Mouse (Mus musculus) limb, embryonic 11.5 days (tissue): ENCODE data around the gene Tmprss9. TPM values are rescaled to one million over a fixed set of nuclear protein-coding genes. Genes with fewer than 3 reads are reported as not detected.
A peak's percentile ranks its signal among the peaks of the same experiment; 100 is the strongest.

Experiments used
- ATAC-seq: fragments of 200-750 bp; cut with Nextera tagmentation; 2 replicates; pipeline ENCODE4 v1.8.0; 2017; ENCODE audit warnings: low read depth; ENCODE audit not compliant: insufficient number of reproducible peaks, low FRiP score, low TSS enrichment
- DNase-seq: peaks from one replicate; pipeline ENCODE4 v3.0.0-alpha.2; 2015; ENCODE audit warnings: low spot score
- H3K27ac ChIP-seq: fragments of 300-500 bp; sonication (generic); replicated peaks from 2 replicates; pipeline ENCODE4 v1.5.1; 2014; ENCODE audit warnings: low read depth, mild to moderate bottlenecking, low read length
- H3K27me3 ChIP-seq: fragments of 300-500 bp; sonication (generic); 2 replicates; pipeline ENCODE4 v1.6.1; 2014; ENCODE audit warnings: mild to moderate bottlenecking, low read length, mixed read lengths; ENCODE audit not compliant: control insufficient read depth, insufficient read depth
- H3K36me3 ChIP-seq: fragments of 300-500 bp; sonication (generic); 2 replicates; pipeline ENCODE4 v1.6.1; 2014; ENCODE audit warnings: mild to moderate bottlenecking, low read length, moderate library complexity, mixed read lengths; ENCODE audit not compliant: control insufficient read depth, insufficient read depth
- H3K4me1 ChIP-seq: fragments of 300-500 bp; sonication (generic); 2 replicates; pipeline ENCODE4 v1.6.1; 2014; ENCODE audit warnings: low read length, mixed read lengths; ENCODE audit not compliant: control insufficient read depth, insufficient read depth
- H3K4me2 ChIP-seq: fragments of 300-500 bp; sonication (generic); 2 replicates; pipeline ENCODE4 v1.6.1; 2014; ENCODE audit warnings: low read depth, mild to moderate bottlenecking, moderate library complexity; ENCODE audit not compliant: severe bottlenecking
- H3K4me3 ChIP-seq: fragments of 300-500 bp; sonication (generic); 2 replicates; pipeline ENCODE4 v1.5.1; 2014; ENCODE audit warnings: low read depth, low read length
- H3K9ac ChIP-seq: fragments of 300-500 bp; sonication (generic); 2 replicates; pipeline ENCODE4 v1.6.1; 2014; ENCODE audit warnings: mild to moderate bottlenecking, low read length
- H3K9me3 ChIP-seq: fragments of 300-500 bp; sonication (generic); 2 replicates; pipeline ENCODE4 v1.6.1; 2016; ENCODE audit warnings: low read length; ENCODE audit not compliant: control insufficient read depth
- whole genome bisulfite sequencing: fragments of 180-500 bp; shearing (Covaris S2); extraction: QIAGEN DNeasy Blood & Tissue Kit; methylation state at CpG from one replicate; pipeline ENCODE4 v1.1.7; 2014; 5-methylcytosine and 5-hydroxymethylcytosine counted together
- polyA plus RNA-seq: library from polyadenylated mRNA; unstranded; fragments of >200 nt; fragmentation: Nextera tagmentation; extraction: Ambion mirVana; gene quantifications from 2 replicates; pipeline ENCODE4 v1.2.1, GENCODE M21; 2014

Gene Tmprss9
- polyA plus RNA-seq, 1 experiment from 2014 or later = not detected

DNA sequence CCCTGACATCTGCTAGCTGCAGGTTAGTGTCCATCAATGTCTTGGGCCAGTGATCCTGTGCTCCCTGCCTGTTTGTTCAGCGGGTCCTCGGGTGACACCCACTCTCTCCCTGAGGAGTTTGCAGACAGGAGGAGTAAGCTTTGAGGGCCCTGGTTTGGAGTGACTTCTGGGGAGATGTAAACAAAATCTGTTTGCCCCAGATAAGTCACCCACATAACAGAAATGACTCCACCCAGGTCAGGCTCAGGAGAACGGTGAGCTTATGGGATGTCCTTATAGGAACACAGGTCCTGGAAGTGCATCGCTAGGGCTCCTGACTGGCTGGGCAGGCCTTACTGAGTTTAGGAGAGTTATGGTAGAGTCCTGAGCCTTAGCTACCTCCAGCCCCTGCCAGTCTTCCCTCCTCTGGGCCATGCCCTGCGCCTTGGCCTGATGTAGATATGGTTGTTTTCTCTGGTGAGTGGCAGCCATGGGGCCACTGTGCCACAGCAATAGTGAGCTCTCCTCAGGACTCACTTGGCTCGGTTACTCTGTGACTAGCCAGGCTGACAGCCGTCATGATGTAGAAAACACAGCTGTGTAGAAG, 13.2 kb upstream of the Tmprss9 start:
- Histone ChIP-seq H3K9ac (0 out of 2 replicates have a peak overlapping the region, but pooled peaks have one; percentile 3), H3K27me3 (no peaks in the 10 kb centered on the region), H3K4me1 (peaks cover 10% of the 10 kb centered on the region), H3K27ac (no peak overlapping the region), H3K36me3 (peaks cover 9% of the 10 kb centered on the region; the same call in 1 of the 2 replicates), H3K4me3 (no peak overlapping the region), H3K4me2 (no peak overlapping the region), H3K9me3 (no peaks in the 10 kb centered on the region)
- DNase-seq (no peak), ATAC-seq (no peak)
- WGBS = 87% methylated on average over 7 of the region's 7 CpGs

DNA sequence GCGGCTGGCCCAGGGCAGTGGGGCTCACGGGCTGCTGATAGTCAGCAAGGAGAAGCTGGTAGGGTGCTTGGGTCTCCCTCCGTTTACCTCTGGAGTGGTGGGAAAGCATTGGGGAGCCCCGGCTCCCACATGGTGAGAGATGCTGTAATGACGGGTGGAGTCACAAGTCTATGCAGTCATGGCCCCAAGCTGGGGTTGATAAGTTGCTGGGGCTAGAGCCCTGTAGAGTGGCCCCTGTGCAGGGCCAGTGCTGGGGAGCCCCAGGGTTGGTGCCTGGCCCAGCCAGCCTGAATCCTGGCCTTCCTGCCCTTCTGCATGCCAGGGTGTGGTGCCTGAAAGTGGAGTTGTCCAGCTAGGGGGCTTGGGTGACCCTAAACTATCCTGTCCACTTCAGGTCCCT, 9.3 kb upstream of the Tmprss9 start:
- ATAC-seq = no peak
- Histone ChIP-seq H3K4me2 (no peak overlapping the region), H3K27me3 (no peaks in the 10 kb centered on the region), H3K27ac (no peak overlapping the region), H3K9me3 (no peaks in the 10 kb centered on the region), H3K4me1 (no peaks in the 10 kb centered on the region), H3K4me3 (no peak overlapping the region), H3K36me3 (peaks cover 18% of the 10 kb centered on the region), H3K9ac (no peak overlapping the region)
- 87% methylated on average over 5 of the region's 5 CpGs for WGBS
- no peak for DNase-seq

DNA sequence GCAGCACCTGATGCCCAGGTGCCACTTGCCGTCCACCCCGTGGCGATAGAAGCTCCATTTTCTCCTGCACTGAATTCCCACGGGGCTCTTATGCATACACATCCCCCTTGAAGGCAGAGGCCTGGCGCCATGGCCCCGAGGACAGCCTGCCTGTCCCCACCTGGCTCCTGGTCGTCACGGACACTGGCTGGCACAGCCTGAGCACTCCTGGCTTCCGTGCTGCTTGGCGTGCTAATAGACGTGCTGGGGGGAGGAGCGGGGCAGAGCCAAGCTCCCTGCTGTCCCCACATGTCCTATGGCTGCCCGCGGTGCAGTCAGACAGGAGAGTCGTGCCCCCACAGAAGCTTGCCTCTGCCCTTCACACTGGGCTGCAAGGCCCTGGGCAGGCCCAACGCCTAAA, 7.2 kb upstream of the Tmprss9 start:
- Histone ChIP-seq H3K4me1 (no peaks in the 10 kb centered on the region), H3K4me3 (no peak overlapping the region), H3K9ac (no peak overlapping the region), H3K36me3 (peaks cover 18% of the 10 kb centered on the region), H3K4me2 (no peak overlapping the region), H3K27ac (no peak overlapping the region), H3K27me3 (no peaks in the 10 kb centered on the region), H3K9me3 (no peaks in the 10 kb centered on the region)
- WGBS = 88% methylated on average over 16 of the region's 16 CpGs
- DNase-seq = no peak
- no peak for ATAC-seq

DNA sequence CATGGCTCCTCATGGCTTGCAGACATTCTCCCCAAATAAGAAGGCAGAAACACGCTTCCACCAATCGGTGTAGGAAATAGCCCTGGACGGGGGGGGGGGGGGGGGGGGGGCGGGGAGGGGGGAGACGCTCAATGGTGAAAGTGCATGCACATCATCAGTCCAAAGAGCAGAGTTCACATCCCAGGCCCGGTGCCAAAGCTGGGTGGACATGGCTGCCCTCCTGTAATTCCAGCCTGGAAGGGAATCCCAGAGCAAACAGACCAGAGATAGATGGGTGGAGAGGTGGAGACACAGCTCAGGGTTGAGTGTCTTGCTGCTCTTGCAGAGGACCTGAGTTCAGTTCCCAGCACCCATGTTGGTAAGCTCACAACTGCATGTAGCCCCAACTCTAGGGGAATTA, 655 bp upstream of the Tmprss9 start:
- no peak for ATAC-seq
- H3K27me3 ChIP-seq = no peaks in the 10 kb centered on the region
- DNase-seq = no peak
- no peak overlapping the region for H3K27ac ChIP-seq
- no peaks in the 10 kb centered on the region for H3K9me3 ChIP-seq
- H3K4me1 ChIP-seq = no peaks in the 10 kb centered on the region
- no peak overlapping the region for H3K9ac ChIP-seq
- no peak overlapping the region for H3K4me2 ChIP-seq
- 84% methylated on average over 2 of the region's 6 CpGs for WGBS
- H3K4me3 ChIP-seq = no peak overlapping the region
- H3K36me3 ChIP-seq = peaks cover 5% of the 10 kb centered on the region

DNA sequence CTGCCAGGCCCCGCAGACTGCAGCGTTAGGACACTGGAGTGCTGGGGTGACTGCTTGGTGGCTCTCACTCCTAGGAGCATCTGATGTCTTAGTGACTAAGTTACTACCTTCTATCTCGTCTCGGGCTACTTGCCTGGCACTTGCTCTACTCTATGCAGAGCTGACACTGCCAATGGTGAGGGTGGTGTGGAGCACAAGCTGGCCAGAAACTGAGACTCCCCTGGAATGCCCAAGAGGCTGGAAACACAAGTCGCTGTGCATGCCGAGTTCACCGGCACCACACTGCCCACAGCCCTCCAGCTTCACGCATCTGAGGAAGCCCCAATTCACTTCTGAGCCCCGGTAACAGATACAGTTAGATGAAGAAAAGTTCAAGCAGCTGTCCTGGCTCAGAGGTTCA, 2.4 kb downstream of the Tmprss9 start:
- DNase-seq (no peak), ATAC-seq (no peak)
- no peaks in the 10 kb centered on the region for H3K9me3 ChIP-seq
- H3K27me3 ChIP-seq = no peaks in the 10 kb centered on the region
- H3K4me1 ChIP-seq = no peaks in the 10 kb centered on the region
- H3K27ac ChIP-seq = no peak overlapping the region
- H3K9ac ChIP-seq = no peak overlapping the region
- no peak overlapping the region for H3K4me2 ChIP-seq
- 81% methylated on average over 9 of the region's 9 CpGs for WGBS
- no peaks in the 10 kb centered on the region for H3K36me3 ChIP-seq
- H3K4me3 ChIP-seq = no peak overlapping the region

DNA sequence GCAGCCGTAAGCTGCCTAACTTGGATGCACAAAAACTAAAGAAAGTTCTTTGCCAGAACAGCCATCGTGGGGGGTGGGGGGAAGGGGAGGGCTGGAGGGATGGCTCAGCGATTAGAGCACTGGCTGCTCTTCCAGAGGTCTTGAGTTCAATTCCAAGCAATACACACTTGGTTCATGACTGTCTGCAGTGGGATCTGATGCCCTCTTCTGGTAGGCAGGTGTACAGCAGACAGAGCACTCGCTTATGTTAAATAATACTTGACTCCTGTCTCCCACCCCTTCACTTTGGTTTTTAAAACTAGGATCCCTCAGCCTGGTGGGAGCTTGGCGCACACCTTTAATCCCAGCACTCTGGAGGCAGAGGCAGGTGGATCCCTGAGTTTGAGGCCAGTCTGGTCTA, 4.4 kb downstream of the Tmprss9 start:
- ATAC-seq (no peak), DNase-seq (peak; percentile 74)
- H3K9me3 ChIP-seq = no peaks in the 10 kb centered on the region
- no peaks in the 10 kb centered on the region for H3K4me1 ChIP-seq
- no peak overlapping the region for H3K4me3 ChIP-seq
- no peaks in the 10 kb centered on the region for H3K27me3 ChIP-seq
- no peak overlapping the region for H3K4me2 ChIP-seq
- H3K36me3 ChIP-seq = no peaks in the 10 kb centered on the region
- H3K27ac ChIP-seq = no peak overlapping the region
- H3K9ac ChIP-seq = no peak overlapping the region
- 34% methylated on average over 5 of the region's 5 CpGs for WGBS

DNA sequence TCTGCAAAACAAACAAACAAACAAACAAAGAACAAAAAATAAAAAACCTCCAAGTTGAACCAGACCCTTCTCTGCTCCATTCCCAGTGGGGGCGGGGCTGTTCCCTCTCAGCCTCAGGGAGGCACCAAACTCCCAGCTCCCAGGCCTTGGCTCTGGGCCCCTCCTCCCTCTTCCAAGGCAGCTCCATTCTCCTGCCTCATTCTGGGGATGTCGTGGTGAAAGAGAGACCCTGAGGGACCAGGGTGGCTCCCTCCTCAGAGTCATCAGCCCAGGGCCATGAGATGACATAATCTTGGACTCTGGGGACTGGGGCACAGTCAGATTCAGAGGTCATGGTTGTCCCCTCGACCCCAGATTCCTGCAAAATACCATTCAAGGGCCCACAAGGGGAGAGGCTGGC, 4.9 kb downstream of the Tmprss9 start:
- Histone ChIP-seq H3K36me3 (no peaks in the 10 kb centered on the region), H3K27me3 (no peaks in the 10 kb centered on the region), H3K27ac (no peak overlapping the region), H3K4me3 (no peak overlapping the region), H3K9ac (no peak overlapping the region), H3K9me3 (no peaks in the 10 kb centered on the region), H3K4me2 (no peak overlapping the region), H3K4me1 (no peaks in the 10 kb centered on the region)
- 13% methylated on average over 3 of the region's 3 CpGs for WGBS
- DNase-seq (no peak), ATAC-seq (no peak)

DNA sequence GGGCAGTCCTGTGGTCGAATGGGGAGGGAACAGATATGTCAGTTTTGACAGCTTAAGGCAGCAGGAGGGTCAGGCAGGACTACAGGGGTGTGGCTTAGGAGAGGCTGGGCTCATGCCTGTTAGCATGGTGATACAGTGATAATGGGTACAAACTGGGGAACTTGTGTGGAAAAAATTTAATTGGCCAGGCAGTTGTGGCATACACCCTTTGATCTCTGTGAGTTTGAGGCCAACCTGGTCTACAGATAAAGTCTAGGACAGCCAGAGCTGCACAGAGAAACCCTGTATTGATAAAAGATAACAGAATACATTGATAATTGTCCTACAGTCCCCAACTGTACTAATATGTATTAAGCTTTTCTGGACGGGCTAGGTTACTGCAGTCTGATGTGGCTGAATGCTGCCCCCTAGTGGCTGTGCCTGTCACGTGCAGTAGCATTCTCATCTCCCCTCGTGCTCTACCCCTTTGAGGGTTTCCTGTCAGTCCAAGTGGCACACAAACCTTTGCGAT, 8.5 kb downstream of the Tmprss9 start:
- Histone ChIP-seq H3K27me3 (no peaks in the 10 kb centered on the region), H3K9me3 (no peaks in the 10 kb centered on the region), H3K36me3 (no peaks in the 10 kb centered on the region), H3K4me1 (no peaks in the 10 kb centered on the region), H3K4me3 (no peak overlapping the region), H3K9ac (no peak overlapping the region), H3K27ac (no peak overlapping the region), H3K4me2 (no peak overlapping the region)
- ATAC-seq (no peak), DNase-seq (peak; percentile 78)
- WGBS = 22% methylated on average over 5 of the region's 5 CpGs

DNA sequence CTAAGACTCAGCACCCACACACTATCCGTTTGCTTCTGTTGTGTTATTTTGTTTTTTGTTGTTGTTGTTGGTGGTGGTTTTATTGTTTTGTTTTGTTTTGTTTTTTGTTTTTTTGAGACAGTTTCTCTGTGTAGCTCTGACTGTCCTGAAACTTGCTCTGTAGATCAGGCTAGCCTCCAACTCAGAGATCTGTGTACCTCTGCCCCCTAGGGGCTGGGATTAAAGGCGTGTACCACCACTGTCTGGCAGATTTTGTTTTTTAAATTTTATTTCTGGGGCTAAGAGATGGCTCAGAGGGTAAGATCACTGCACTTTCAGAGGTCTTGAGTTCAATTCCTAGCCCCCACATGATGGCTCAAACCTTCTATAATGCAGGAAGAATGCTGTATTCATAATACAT, 9.3 kb downstream of the Tmprss9 start:
- DNase-seq (no peak), ATAC-seq (no peak)
- no peak overlapping the region for H3K9ac ChIP-seq
- H3K27ac ChIP-seq = no peak overlapping the region
- H3K4me1 ChIP-seq = no peaks in the 10 kb centered on the region
- WGBS = 80% methylated on average over 2 of the region's 2 CpGs
- no peaks in the 10 kb centered on the region for H3K36me3 ChIP-seq
- no peak overlapping the region for H3K4me3 ChIP-seq
- no peak overlapping the region for H3K4me2 ChIP-seq
- no peaks in the 10 kb centered on the region for H3K27me3 ChIP-seq
- H3K9me3 ChIP-seq = no peaks in the 10 kb centered on the region
